Mouse (Mus musculus) CD4-positive, CD25-positive, alpha-beta regulatory T cell (primary cell): ENCODE measurements around the gene Gm13276. TPM values are rescaled to one million over a fixed set of nuclear protein-coding genes. Genes with fewer than 3 reads are reported as not detected.

ENCODE experiments used
- polyA plus RNA-seq: library from polyadenylated mRNA; unstranded; fragments of 100-300 nt; shearing (Covaris generic); gene quantifications from one replicate; pipeline ENCODE4 v1.2.1, GENCODE M21; 2017

The Gm13276 gene
- polyA plus RNA-seq, 1 experiment from 2014 or later, result not detected

Other genes starting within 250 kb of the Gm13276 start
- not detected for gene Ifna15, start 227.5 kb upstream of the Gm13276 start, polyA plus RNA-seq
- not detected for gene Ifna14, start 213.9 kb upstream of the Gm13276 start, polyA plus RNA-seq
- not detected for gene Ifna9, start 193.3 kb upstream of the Gm13276 start, polyA plus RNA-seq
- not detected for gene Ifna12, start 182.3 kb upstream of the Gm13276 start, polyA plus RNA-seq
- gene C87499, start 151.3 kb upstream of the Gm13276 start, polyA plus RNA-seq, result not detected
- gene Ifna13, start 141.2 kb upstream of the Gm13276 start, polyA plus RNA-seq, result not detected
- gene Ifna16, start 108.8 kb upstream of the Gm13276 start, polyA plus RNA-seq, result not detected
- not detected for gene Ifna2, start 101.8 kb upstream of the Gm13276 start, polyA plus RNA-seq
- gene Ifnab, start 94.3 kb upstream of the Gm13276 start, polyA plus RNA-seq, result not detected
- gene Gm26566, start 63.9 kb upstream of the Gm13276 start, polyA plus RNA-seq, result 0.32 TPM
- 26.9 TPM for gene Klhl9, start 63.2 kb upstream of the Gm13276 start, polyA plus RNA-seq
- not detected for gene Gm13271, start 30.8 kb upstream of the Gm13276 start, polyA plus RNA-seq
- gene Gm13283, start 25.6 kb upstream of the Gm13276 start, polyA plus RNA-seq, result 0.97 TPM
- gene Gm13290, start 11.9 kb upstream of the Gm13276 start, polyA plus RNA-seq, result 0.35 TPM
- gene Gm13289, start 8.8 kb upstream of the Gm13276 start, polyA plus RNA-seq, result not detected
- gene Gm13272, start 5.9 kb upstream of the Gm13276 start, polyA plus RNA-seq, result not detected
- gene Ifnz, start 3.6 kb upstream of the Gm13276 start, polyA plus RNA-seq, result 0.68 TPM
- not detected for gene Gm13277, start 2.9 kb downstream of the Gm13276 start, polyA plus RNA-seq
- not detected for gene Gm13278, start 5.8 kb downstream of the Gm13276 start, polyA plus RNA-seq
- not detected for gene Gm13275, start 8.8 kb downstream of the Gm13276 start, polyA plus RNA-seq
- not detected for gene Gm13279, start 11.7 kb downstream of the Gm13276 start, polyA plus RNA-seq
- 1.1 TPM for gene Gm13285, start 14.0 kb downstream of the Gm13276 start, polyA plus RNA-seq
- gene Gm13287, start 17.5 kb downstream of the Gm13276 start, polyA plus RNA-seq, result not detected
- gene Gm13288, start 19.8 kb downstream of the Gm13276 start, polyA plus RNA-seq, result not detected
- not detected for gene Ifna7, start 30.5 kb downstream of the Gm13276 start, polyA plus RNA-seq
- gene Ifna11, start 34.2 kb downstream of the Gm13276 start, polyA plus RNA-seq, result not detected
- gene Ifna6, start 41.7 kb downstream of the Gm13276 start, polyA plus RNA-seq, result not detected
- gene Ifna5, start 49.8 kb downstream of the Gm13276 start, polyA plus RNA-seq, result not detected
- not detected for gene Ifna4, start 56.2 kb downstream of the Gm13276 start, polyA plus RNA-seq
- not detected for gene Ifna1, start 64.4 kb downstream of the Gm13276 start, polyA plus RNA-seq
- not detected for gene Ifne, start 94.5 kb downstream of the Gm13276 start, polyA plus RNA-seq